Mouse (Mus musculus) cerebellum, adult 11 months (tissue): Measurements from ENCODE around the gene Igsf11.
"Not testable (repeated sequence)": the region's sequence is repeated elsewhere in the genome, so short reads cannot be mapped to it uniquely, and the experiment has no call there.

Experiments
- DNase-seq: peaks from one replicate; pipeline ENCODE4 v3.0.0; 2022

Igsf11 gene

DNA sequence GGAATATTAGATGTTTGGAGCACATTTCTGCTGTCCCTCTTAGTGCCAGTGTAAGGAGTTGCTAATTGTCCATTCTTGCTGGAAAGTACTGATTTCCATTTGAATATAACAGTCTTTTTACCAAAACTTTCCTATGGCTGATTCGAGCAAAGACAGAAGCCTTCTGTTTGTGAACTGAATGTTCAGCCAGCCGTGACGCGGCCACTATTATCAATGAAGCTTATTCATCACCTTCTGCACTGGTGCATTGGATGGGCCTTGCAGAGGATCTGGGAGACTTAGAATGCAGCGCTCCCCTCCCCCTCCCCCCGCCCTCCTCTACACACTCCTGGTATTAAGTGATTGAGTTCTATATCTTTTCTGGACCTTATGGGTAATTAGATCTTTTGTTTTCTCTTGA, 48.8 kb downstream of the Igsf11 start:
- peak; percentile 15 for DNase-seq

DNA sequence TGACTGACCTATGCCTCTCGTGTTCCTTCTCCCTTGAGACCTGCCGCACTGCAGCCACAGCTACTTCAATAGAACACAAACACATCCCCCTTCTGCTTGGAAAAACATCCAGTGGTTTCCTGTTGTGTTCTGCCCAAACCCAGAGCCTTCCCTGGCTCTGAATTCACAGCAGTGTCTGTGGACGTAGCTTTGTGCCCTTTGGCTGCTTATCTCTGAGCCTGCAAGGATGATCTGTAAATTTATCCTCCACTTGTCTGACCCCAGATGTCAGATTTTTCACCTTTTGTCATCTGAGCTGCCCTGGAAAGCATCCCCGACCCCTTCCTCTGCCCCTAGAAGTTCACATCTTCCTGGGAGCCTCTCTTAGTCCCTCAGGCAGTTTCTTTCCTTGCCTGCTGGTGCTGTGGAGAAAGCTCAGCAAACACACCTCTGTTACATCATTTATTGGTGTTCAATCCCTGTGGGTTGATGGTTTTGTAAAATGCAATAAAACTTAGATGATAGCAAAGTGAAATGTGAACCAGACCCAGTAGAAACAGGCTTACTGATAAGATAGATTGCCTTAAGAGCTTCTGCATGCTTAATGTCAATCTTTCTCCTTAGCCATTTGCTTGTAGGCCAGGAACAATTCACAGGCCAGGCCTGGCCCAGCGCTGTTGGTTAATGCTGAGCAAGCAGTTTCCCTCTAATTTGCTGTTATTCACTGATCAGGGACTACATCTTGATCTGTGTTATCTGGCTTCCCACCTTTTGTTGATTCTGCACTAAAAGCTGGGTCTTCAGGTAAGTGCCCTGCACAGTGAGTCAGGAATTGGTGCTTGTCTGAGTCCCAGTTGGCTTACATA, 51.5 kb downstream of the Igsf11 start:
- no peak for DNase-seq

DNA sequence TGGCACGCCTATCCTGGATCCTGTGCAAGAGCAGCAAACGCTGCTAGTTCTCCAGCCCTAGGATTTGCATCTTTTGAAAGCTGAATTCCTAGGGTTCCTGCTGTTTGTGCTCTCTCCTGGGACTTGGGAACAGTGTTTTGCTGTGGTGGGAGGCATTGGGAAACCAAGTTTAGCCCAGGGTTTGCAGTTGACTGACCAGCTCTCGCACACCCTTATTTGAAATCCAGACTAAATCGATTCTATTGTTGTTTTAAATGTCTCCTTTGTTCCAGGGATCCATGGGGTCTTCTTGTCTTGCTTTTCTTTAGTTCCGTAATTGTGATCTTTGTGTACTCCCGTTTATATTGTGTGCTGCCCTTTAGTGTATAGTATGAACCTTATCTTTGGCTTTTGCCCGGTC, 52.6 kb downstream of the Igsf11 start:
- no peak for DNase-seq

DNA sequence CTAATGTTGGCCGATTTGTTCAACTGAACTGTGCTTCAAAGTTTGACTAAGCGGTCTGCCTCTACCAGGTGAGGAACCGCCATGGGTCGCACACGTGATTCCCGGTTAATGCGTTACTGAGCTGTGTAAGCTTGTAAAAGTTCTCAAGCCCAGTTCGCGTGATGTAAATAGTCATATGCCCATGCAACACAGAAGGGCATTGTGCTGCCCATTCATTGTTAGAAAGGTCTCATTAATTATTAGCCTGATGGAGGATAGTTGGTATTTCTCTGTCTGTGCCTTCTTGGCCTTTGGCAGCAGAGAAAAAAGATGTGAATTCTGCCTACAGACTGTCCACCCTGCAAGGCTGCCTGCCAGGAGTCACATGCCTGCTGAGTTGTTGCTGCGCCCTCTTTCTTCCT, 53.1 kb downstream of the Igsf11 start:
- no peak for DNase-seq

DNA sequence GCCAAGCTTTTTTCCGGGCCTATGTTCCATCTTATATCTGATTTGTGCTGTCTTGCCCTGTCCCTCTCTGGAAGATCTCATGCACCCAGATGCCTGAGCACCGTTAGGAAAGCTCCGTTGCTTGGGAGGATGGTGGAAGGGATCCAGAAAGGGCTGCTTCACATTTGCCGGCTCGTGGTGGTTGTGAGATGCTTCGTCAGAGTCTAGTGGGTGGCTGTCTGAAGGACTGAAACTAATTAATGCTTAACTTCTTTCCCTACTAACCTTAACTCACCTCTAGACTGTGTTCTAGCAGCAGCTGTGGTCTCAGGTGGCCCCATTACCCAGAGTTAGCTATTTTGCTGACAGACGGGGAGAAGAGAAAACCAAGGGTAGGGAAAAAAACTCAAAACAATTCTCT, 54.0 kb downstream of the Igsf11 start:
- no peak for DNase-seq

DNA sequence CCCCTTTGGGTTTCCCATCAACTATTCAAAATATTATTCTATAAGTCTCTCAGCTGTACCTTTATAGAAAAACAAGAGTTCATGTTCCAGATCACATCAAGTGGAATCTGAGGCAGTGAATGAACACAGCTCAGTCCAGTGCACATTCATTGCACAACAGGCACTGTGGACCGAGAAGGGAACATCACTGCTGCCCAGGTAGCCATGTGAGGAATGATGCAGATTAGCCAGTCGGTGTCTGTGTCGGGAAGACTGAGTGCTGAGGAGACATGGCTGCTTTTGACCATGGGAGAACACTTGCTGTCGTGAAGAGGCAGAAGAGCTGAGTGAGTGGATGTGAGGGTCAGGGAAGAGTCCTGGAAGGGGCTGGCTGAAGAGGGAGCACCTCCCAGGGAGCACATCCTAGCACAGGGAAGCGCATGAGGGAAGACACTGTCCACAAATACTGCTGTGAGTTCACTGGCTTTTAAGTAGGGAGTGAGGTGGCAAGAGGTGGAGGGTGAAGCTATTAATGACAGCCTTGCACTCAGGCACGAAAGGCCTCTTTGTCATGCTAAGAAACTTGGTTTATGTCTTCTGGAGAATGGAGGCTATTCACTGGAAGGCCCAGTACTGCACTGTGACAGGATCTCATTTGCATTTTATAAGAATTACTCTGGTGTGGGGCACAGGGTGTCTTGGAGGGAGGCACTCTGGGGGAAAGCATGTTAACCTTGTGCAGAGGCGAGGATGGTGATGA, 54.8 kb downstream of the Igsf11 start:
- no peak for DNase-seq

DNA sequence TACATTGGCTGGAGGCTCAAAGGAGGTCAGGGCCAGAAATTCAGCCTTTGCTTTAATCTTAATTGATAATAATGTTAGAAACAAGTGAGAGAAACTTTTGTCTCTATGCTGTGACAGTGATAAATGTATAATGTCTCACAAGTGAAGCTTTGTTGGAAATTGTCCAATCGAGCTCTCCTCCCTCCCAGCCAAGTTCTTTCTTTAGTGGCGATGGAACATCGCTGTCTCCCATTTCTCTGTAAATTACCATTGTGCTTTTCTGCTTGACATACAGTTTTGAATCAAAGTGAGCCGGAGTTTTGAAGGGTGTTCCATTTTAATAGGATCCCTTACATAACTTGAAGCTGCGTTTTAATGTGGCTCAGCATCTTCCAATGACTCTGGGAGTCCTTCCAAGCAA, 56.0 kb downstream of the Igsf11 start:
- no peak for DNase-seq

DNA sequence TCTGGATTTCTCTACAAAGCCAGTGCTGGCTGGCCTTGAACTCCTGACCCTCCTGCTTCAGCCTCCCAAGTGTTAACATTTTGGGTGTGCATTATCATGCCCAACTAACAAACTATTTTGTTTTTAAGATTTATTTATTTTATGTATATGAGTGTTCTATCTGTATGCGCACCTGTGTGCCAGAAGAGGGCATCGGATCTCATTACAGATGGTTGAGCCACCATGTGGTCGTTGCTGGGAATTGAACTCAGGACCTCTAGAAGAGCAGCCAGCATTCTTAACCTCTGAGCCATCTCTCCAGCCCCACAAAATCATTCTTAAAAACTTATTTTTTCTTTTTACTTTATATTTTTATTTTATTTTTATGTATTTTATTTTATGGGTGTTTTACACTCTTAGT, 60.4 kb downstream of the Igsf11 start:
- no peak for DNase-seq

DNA sequence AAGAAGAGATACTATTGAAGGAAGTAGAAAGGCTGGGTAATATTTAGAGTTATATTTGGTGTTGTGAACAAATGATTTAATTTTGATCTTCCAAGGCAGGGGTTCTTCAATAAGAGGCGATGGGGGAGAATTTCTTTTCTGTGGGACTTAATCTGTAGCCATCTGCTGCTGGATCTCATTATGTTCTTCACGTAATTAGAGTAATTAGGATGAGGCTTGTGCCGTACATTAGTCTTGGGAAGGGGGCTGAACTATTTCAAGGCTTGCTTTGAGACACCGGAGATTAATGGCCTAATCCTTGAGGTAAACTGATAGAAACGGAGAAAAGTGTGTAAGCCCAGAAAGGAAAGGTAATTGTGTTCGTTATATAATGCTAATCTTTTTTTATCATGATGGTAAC, 61.4 kb downstream of the Igsf11 start:
- no peak for DNase-seq

DNA sequence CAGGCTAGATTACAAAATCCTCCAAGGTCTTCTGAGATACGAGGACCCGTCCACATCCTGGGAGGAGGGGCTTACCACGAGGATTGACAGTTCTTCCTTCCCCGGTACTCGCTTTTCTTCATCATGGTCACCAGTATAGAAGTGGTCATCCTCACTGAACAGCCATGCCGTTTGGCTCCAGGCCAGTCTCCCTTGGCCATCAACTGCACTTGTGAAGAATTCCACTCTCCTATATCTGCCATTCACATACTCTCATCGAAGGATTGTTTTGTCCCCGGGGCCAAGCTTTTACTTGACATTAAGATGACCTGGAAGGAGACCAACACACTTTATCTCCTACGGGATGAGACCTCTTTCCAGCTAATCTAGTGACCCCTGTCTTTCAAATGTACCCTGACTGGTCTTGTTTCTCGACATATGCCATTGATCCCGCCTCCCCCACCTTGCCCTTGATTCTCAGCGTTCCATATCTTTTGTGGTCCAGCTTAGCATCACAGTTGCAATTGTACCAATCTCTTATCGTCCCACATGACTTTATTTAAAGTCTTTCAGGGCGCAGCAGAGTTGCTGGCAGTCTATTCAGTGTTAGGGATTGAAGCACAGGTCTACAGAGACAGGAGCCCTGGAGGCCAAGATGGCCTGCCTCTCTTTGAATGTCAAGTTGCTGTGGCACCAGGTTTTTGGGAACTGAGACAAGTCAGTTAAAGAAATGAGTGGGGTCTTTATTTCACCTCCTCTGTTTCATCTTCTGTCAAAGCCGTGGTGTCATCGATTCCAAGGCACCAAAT, 62.2 kb downstream of the Igsf11 start:
- no peak for DNase-seq

DNA sequence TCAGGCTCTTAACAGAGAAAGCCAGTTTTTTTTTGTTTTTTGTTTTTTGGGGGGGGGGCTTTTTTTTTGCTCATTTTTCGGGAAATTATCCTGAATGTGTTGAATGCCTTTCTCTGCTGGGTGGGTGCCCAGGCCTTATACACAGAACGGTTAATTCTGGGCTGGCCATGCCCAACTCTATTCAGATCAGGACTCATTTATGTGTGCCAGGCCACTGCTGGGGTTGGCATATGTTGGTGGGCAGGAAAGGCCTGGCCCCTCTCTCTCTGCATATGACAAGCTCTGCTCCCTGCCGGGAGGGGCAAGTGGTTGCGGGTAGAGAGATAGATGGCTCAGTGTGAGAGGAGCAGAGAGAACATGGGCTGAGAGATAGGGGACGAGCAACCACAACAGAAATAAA, 62.8 kb downstream of the Igsf11 start:
- peak; percentile 10 for DNase-seq

DNA sequence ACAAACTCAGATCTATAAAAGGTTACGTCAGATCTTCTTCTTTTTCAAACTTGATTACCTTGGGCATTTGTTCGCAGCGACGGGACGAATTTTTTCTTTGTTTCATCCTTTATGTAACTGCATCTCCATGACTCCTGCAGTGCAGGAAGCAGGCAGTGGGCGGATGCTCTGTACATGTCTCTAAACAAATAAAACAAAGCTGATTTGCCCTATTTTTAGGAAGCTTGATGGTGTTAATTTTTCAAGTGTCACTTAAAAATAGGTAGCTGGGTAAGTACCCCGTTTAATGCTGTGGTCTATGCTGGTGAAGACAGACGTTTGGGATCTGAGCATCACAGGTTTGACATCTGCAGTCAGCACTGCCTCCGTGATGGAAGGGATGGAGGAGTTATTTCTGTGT, 66.3 kb downstream of the Igsf11 start:
- DNase-seq: no peak

DNA sequence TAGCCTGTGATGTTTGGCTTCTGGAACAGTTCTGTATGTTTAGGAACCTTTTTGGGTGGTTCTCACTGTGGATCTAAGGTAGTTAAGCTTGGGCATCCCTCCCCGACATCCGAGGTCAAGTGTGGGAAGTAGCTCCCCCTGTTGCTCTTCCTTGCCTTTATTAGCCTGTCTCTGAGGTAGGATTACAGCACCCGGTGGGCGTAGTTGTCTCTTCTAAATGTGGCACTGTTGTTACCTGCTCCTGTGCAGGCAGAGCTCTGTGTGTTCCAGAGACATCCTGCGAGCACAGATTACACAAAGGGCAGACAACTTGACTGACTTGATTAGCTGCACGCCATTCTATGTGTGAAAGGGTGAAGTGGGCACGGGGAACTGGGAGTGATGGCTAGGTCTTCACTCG, 68.1 kb downstream of the Igsf11 start:
- no peak for DNase-seq

DNA sequence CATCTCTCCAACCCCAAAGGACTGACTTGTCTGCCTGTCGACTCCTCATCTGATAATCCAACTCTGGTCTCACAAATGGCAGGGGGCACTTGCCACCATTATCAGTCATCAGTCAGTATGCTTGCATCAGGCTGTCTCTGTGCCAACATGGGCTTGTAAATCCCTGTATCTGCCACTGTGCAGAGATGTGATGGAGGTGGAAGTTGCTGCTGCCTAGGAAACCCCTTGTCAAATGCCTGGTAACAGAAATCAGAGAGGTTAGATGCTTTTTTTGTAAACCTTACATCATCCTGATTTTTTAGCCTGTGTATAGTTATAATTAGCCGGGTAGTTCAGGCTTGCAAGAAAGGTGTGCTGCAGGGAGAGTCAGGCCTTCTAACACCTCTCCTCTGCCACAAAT, 69.4 kb downstream of the Igsf11 start:
- DNase-seq: no peak

DNA sequence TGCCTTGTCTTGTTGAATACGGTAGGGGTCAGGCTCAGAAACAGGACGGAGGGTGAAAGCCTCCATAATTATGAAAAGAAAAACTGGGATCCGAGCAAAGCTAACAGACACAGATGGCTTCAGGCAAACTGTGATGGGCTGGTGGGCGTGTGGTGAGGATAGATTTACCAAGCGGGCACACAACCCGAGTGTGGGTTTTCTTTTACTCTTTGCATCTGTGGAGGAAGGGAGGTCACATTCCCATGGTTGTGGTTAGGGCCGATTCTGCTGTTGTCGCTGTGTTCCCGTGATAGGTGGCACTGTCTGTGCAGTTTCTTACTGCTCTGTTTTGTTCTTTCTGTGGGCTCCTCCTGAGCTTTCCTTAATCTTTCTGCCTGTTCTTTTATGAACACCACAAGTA, 70.2 kb downstream of the Igsf11 start:
- DNase-seq: no peak

DNA sequence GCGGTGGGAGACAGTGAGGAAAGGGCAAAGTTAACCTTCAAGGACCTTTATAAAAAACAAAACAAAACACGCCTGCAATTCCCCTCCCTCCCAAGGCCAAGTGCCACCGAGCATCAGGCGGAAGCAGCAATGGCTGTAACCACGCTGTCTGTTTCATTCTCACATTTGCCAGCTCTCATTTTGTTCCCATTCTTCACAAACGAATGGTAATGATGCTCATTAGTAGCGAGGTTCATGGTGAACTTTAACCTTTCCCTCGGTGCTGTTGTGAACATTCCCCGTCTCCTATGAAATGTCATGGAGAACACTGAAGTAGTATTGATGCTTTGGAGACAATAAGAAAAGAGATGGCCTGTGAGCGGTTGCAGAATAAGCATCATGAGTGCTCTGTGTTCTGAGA, 74.6 kb downstream of the Igsf11 start:
- no peak for DNase-seq

DNA sequence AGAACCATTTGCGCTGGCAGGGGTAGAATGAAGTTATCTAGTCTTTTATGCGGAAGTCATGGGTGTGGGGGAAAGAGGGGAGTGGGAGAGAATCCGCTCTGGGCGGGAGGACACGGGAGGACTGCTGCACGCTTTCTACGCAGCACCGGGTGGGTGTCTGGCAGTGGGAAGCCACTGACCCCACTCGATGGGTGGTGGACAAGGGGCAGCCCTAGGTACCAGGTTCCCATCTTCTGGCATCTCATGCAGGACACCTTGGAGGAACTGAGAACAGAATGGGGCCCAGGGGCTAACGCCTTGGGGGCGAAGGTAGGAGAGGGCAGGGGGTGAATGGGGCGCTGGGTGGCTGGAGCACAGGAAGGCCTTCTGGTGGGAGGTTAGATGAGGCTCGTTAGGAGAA, 83.7 kb downstream of the Igsf11 start:
- no peak for DNase-seq

DNA sequence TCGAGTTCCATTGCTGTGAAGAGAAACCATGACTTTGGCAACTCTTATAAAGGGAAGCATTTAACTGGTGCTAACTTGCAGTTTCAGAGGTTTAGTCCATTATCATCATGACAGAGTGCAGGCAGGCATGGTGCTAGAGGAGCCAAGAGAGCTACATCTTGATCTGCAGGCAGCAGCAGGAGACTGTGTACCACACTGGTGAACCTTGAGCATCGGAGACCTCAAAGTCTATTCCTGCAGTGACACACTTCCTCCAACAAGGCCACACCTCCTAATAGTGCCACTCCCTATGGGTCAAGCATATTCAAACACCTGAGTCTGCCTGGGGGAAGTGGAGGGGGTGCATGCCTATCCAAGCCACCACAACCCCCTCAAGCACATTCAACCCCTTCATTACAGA, 86.1 kb downstream of the Igsf11 start:
- DNase-seq: no peak

DNA sequence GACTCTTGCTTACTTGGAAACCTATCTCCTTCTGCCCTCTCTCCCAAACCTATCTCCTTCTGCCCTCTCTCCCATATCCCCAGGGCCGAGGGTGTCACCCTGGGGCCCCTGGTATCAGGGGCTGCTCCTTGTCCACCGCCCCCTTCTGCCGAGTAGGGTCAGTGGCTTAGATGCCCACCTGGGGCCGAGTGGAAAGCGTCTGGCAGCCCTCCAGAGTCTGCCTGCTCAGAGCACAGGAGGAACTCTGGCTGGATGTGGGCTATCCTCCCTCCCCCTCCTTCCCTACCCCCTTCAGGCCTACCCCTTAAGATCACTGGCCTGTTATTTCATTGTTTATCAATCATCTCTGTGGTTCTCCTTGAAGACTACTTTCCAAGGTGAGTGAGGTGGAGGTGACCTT, 88.1 kb downstream of the Igsf11 start:
- no peak for DNase-seq

DNA sequence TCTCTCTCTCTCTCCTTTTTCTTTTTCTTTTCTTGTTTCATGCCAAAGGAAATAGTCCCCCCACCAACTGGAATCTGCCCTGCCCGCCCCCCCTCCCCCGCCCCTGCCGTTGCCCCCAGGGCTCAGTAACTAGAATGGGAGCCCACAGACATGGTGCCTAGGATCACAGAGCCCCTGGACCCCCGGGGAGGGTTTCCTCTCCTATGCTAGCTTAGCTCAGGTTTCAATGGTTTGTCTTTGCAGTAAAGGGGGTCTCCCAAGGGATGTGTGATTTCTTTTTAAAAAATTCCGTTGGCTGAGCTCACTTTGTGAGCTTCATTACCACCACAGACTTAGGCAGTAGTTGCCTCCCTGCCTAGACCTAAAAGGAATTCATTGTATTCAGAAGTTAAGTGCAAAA, 89.6 kb downstream of the Igsf11 start:
- DNase-seq: no peak

DNA sequence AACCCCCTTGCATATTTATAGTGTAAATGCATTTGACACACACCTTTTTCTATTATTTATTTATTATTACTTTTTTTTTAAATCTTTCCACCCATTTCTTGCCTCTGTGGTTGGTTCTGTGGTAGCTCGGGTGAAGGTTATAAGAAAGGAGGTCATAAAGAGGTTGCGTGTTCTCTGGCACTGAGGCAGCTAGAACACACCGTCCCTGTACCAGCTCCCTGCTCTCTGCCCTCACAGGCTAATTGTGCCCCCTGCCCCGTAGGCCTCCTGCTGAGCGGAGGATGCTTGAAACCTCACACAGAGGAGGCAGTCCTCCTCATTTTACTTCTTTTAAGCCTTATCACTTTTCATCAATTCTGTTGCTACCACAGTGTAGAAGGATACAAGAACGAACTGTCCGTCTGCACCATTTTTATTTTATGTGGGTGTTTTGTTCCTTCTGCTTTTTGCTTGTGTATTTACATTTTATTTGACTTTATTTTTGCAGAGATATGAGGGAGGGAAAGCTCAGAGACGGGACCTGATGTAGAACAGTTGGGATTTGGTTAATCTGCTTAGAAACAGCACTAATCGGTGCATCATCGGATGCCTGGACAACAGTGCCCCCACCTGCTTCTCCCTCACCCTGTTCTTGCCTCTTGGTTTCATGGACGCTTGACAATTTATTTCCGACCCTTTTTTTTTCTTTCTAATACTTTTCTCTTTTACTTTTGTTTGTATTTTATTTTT, 90.2 kb downstream of the Igsf11 start:
- DNase-seq: no peak

DNA sequence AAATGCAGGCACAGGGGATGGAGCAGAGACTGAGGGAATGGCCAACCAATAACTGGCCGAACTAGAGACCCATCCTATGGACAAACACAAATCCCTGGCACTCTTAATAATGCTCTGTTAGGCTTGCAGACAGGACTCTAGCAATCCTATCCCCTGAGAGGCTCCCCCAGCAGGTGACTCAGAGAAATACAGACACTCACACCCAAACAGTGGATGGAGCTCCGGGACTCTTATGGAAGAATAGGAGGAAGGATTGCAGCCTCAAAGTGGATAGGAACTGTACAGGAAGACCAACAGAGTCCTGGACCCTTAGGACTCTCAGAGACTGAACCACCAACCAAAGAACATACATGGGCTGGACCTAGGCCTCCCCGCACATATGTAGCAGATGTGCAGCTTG, 91.4 kb downstream of the Igsf11 start:
- DNase-seq: not testable (repeated sequence)

DNA sequence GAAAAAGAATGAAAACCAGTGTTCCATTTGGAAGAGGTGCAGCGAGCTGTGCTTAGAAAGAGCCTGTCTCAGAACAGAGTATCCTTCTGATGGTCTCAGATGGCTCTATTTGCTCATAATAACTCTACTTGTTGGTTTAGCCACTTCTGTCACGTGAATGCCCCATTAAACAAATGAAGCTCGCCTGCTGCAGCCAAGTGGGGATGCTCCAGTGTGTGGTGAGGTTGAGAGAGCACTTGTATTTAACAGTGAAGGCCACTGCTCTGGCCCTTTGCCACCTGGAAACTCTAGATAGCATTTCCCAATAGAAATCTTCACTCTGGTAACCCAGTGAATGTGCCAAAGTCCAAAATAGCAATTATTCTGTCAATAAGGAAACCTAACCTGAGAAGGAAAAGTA, 92.9 kb downstream of the Igsf11 start:
- no peak for DNase-seq
